Mouse (Mus musculus) hindbrain, embryonic 14.5 days (tissue): ENCODE measurements at regions not wholly inside any gene's neighbourhood (a gene's known extent, or its start where the extent isn't known, plus 50 kb on each side); places are given as distances from the start of the nearest gene placed in this dataset. TPM values are rescaled to one million over a fixed set of nuclear protein-coding genes. Genes with fewer than 3 reads are reported as not detected.
"Not testable (repeated sequence)": the region's sequence is repeated elsewhere in the genome, so short reads cannot be mapped to it uniquely, and the experiment has no call there.

Experiments
- ATAC-seq: fragments of 200-750 bp; cut with Nextera tagmentation; 2 replicates; pipeline ENCODE4 v1.8.0; 2017; ENCODE audit warnings: moderate number of reproducible peaks, mild to moderate bottlenecking, moderate TSS enrichment, moderate library complexity; ENCODE audit not compliant: low FRiP score
- DNase-seq: peaks from one replicate; pipeline ENCODE4 v3.0.0-alpha.2; 2015; ENCODE audit warnings: low spot score
- H3K27ac ChIP-seq: fragments of 300-500 bp; sonication (generic); 2 replicates; pipeline ENCODE4 v1.5.1; 2014; ENCODE audit warnings: mild to moderate bottlenecking, moderate library complexity
- H3K27me3 ChIP-seq: fragments of 300-500 bp; sonication (generic); 2 replicates; pipeline ENCODE4 v1.6.1; 2014; ENCODE audit warnings: mild to moderate bottlenecking, low read length, mixed read lengths; ENCODE audit not compliant: control insufficient read depth, insufficient read depth
- H3K36me3 ChIP-seq: fragments of 300-500 bp; sonication (generic); replicated peaks from 2 replicates; pipeline ENCODE4 v1.6.1; 2014; ENCODE audit not compliant: control insufficient read depth, insufficient read depth
- H3K4me1 ChIP-seq: fragments of 300-500 bp; sonication (generic); replicated peaks from 2 replicates; pipeline ENCODE4 v1.6.1; 2014; ENCODE audit warnings: antibody characterized with exemption, low read length, mixed read lengths; ENCODE audit not compliant: control insufficient read depth, insufficient read depth
- H3K4me2 ChIP-seq: fragments of 300-500 bp; sonication (generic); replicated peaks from 2 replicates; pipeline ENCODE4 v1.6.1; 2014; ENCODE audit warnings: mild to moderate bottlenecking, moderate library complexity
- H3K4me3 ChIP-seq: fragments of 300-500 bp; sonication (generic); replicated peaks from 2 replicates; pipeline ENCODE4 v1.5.1; 2014; ENCODE audit warnings: mild to moderate bottlenecking, low read length
- H3K9ac ChIP-seq: fragments of 300-500 bp; sonication (generic); 2 replicates; pipeline ENCODE4 v1.6.1; 2014
- H3K9me3 ChIP-seq: fragments of 300-500 bp; sonication (generic); 2 replicates; pipeline ENCODE4 v1.6.1; 2016; ENCODE audit warnings: low read length; ENCODE audit not compliant: control insufficient read depth
- WGBS: fragments of 180-500 bp; shearing (Covaris S2); extraction: QIAGEN DNeasy Blood & Tissue Kit; methylation state at CpG from one replicate; pipeline ENCODE4 v1.1.7; 2014; 5-methylcytosine and 5-hydroxymethylcytosine counted together
- microRNA-seq: library from miRNA; unstranded; fragments of <30 nt; microRNA quantifications from one replicate; pipeline ENCODE4, GENCODE M21; 2016

GRCm38 (mm10) chr12:15078615-15079014 lies 738.1 kb downstream of the Trib2 start:
- H3K9ac ChIP-seq = no peak overlapping the region
- H3K36me3 ChIP-seq = no peaks in the 10 kb centered on the region
- DNase-seq = peak; percentile 71
- 69% methylated on average over 2 of the region's 2 CpGs for WGBS
- H3K4me1 ChIP-seq = no peaks in the 10 kb centered on the region
- no peaks in the 10 kb centered on the region for H3K9me3 ChIP-seq
- H3K27me3 ChIP-seq = no peaks in the 10 kb centered on the region
- H3K27ac ChIP-seq = no peak overlapping the region
- peak; percentile 37; the same call in 1 of the 2 replicates for ATAC-seq
- H3K4me3 ChIP-seq = no peak overlapping the region
- H3K4me2 ChIP-seq = no peak overlapping the region

GRCm38 (mm10) chr12:15064351-15064750 lies 752.4 kb downstream of the Trib2 start:
- Histone ChIP-seq H3K27me3 (no peaks in the 10 kb centered on the region), H3K9me3 (no peaks in the 10 kb centered on the region), H3K4me2 (no peak overlapping the region), H3K4me1 (no peaks in the 10 kb centered on the region), H3K27ac (no peak overlapping the region), H3K36me3 (no peaks in the 10 kb centered on the region), H3K4me3 (no peak overlapping the region), H3K9ac (no peak overlapping the region)
- no peak for DNase-seq
- WGBS = 51% methylated on average over 1 of the region's 1 CpGs
- ATAC-seq = no peak

- H3K9me3 ChIP-seq = no peaks in the 10 kb centered on the region
- no peaks in the 10 kb centered on the region for H3K4me1 ChIP-seq
- DNase-seq = no peak
- no peak overlapping the region for H3K4me2 ChIP-seq
- H3K27ac ChIP-seq = no peak overlapping the region
- 82% methylated on average over 5 of the region's 5 CpGs for WGBS
- no peak overlapping the region for H3K4me3 ChIP-seq
- no peak for ATAC-seq
- no peak overlapping the region for H3K9ac ChIP-seq
- no peaks in the 10 kb centered on the region for H3K36me3 ChIP-seq
- H3K27me3 ChIP-seq = no peaks in the 10 kb centered on the region
Measured at GRCm38 (mm10) chr12:15051387-15051786, 765.3 kb downstream of the Trib2 start.

- Histone ChIP-seq H3K27ac (no peak overlapping the region), H3K9ac (no peak overlapping the region), H3K27me3 (no peaks in the 10 kb centered on the region), H3K4me3 (no peak overlapping the region), H3K9me3 (no peaks in the 10 kb centered on the region), H3K36me3 (no peaks in the 10 kb centered on the region), H3K4me1 (no peaks in the 10 kb centered on the region), H3K4me2 (no peak overlapping the region)
- no peak for DNase-seq
- ATAC-seq = no peak
- 83% methylated on average over 2 of the region's 2 CpGs for WGBS
Measured at GRCm38 (mm10) chr12:15043264-15043663, 773.5 kb downstream of the Trib2 start.

GRCm38 (mm10) chr12:15011091-15011490 lies 805.6 kb downstream of the Trib2 start:
- Histone ChIP-seq H3K27ac (no peak overlapping the region), H3K36me3 (no peaks in the 10 kb centered on the region), H3K9me3 (no peaks in the 10 kb centered on the region), H3K27me3 (no peaks in the 10 kb centered on the region), H3K4me3 (no peak overlapping the region), H3K4me1 (no peaks in the 10 kb centered on the region), H3K9ac (no peak overlapping the region), H3K4me2 (no peak overlapping the region)
- DNase-seq = no peak
- ATAC-seq = no peak

- not testable (repeated sequence) for DNase-seq, H3K4me2 ChIP-seq, H3K27ac ChIP-seq, ATAC-seq, H3K4me1 ChIP-seq, H3K27me3 ChIP-seq, H3K36me3 ChIP-seq, H3K9ac ChIP-seq, H3K9me3 ChIP-seq, H3K4me3 ChIP-seq
- WGBS = 68% methylated on average over 1 of the region's 1 CpGs
Measured at GRCm38 (mm10) chr12:15002401-15002800, 814.3 kb downstream of the Trib2 start.

Small RNAs in the stretch of these regions (microRNA-seq; reads per million reads assigned to microRNA genes)
- not detected for gene Gm27682
